10 mouse cellular contexts compared by ENCODE assay signal in the genomic region with DNA sequence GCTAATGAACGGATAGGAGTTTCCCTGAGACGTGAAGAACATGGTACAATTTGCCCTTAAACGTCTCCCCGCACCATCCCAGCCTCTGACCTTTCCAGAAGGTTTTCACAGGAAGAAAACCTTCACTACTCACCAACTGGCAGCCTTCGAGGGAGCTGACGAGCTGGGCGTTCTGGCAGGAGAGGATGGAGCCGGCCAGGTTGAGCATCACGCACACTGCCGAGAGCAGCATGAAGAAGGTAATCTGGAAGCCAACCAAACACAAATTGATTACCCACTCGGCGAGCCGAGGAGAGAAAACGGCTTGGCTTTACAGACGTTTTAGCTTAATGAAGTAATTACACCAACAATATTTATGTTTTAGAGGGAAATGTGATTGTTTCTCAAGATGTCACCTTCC. TPM values are rescaled to one million over a fixed set of nuclear protein-coding genes. Genes with fewer than 3 reads are reported as not detected.
DNase-seq lines count a peak whose midpoint lies in the region; ATAC-seq and TF ChIP-seq lines count a peak whose summit lies in the region.
"Had no signal": no experiment of that assay in that cellular context is flagged by ENCODE, and none has a peak within 500 bp of the region (broad histone marks: within the 10 kb centered on the region; RNA-seq: fewer than 3 reads in every experiment).

No protein-coding gene starts in this region.

- H3K4me3 ChIP-seq in gastrocnemius, adult 2 months = peak overlapping the region; percentile 67
- peak overlapping the region; percentile 52 for H3K4me3 ChIP-seq in cerebellum, adult 2 months (replicated peaks; ENCODE audit: insufficient read depth, low read depth, low read length)
- no peak overlapping the region for H3K4me3 ChIP-seq in hindbrain, embryonic 14.5 days (replicated peaks; ENCODE audit: low read length)
- H3K4me3 ChIP-seq: lung, embryonic 15.5 days had no signal

- TF ChIP-seq CTCF in gastrocnemius, adult 2 months (IDR thresholded peaks at IDR 0.05) = no peak
- TF ChIP-seq CTCF in cerebellum, adult 2 months (IDR thresholded peaks at IDR 0.05; ENCODE audit: borderline replicate concordance, insufficient read depth, low read depth, low read length) = no peak

- TF ChIP-seq POLR2A in cerebellum, adult 2 months (IDR thresholded peaks at IDR 0.05; ENCODE audit: borderline replicate concordance, insufficient read depth, low read length) = no peak

- ATAC-seq in hindbrain, embryonic 14.5 days (ENCODE audit: low FRiP score) = no peak

- H3K27ac ChIP-seq in gastrocnemius, adult 2 months = peak overlapping the region; percentile 35
- H3K27ac ChIP-seq in cerebellum, adult 2 months (ENCODE audit: insufficient read depth, low read length) = no peak overlapping the region
- H3K27ac ChIP-seq in hindbrain, embryonic 14.5 days = peak overlapping the region; percentile 53; the same call in 1 of the 2 replicates
- H3K27ac ChIP-seq: lung, embryonic 15.5 days had no signal

- no peaks in the 10 kb centered on the region for H3K36me3 ChIP-seq in hindbrain, embryonic 14.5 days (replicated peaks; ENCODE audit: control insufficient read depth, insufficient read depth)
- H3K36me3 ChIP-seq: lung, embryonic 15.5 days had no signal

- peaks cover 3% of the 10 kb centered on the region for H3K4me1 ChIP-seq in cerebellum, adult 2 months (ENCODE audit: control insufficient read depth, insufficient read depth, low read length)
- peaks cover 7% of the 10 kb centered on the region; the same call in 1 of the 2 replicates for H3K4me1 ChIP-seq in hindbrain, embryonic 14.5 days (replicated peaks; ENCODE audit: control insufficient read depth, insufficient read depth, low read length)
- H3K4me1 ChIP-seq: lung, embryonic 15.5 days had no signal

- no peak overlapping the region for H3K9ac ChIP-seq in hindbrain, embryonic 14.5 days
- H3K9ac ChIP-seq: lung, embryonic 15.5 days had no signal

- no peak for DNase-seq in gastrocnemius, adult 2 months
- no peak for DNase-seq in gastrocnemius, postnatal 4 days (ENCODE audit: low spot score in 2 of 2)
- DNase-seq in A20 (ENCODE audit: low read depth, low spot score) = peak; percentile 54
- peak; percentile 54 to 58 for DNase-seq in cerebellum, adult 2 months
- no peak for DNase-seq in hindbrain, embryonic 14.5 days (ENCODE audit: low spot score)
- DNase-seq in right cerebral cortex, postnatal 14 days = no peak
- no peak for DNase-seq in kidney, postnatal 4 days
- DNase-seq in right cerebral cortex, adult 18-20 months = no peak
- DNase-seq: kidney, adult 2 months had no signal

- WGBS in cerebellum, adult 2 months = 7% methylated on average over 15 of the region's 15 CpGs
- WGBS in hindbrain, embryonic 14.5 days = 53% methylated on average over 15 of the region's 15 CpGs

- intact Hi-C loops in gastrocnemius, adult 2 months (cut with DNase I) = no loop called here

- H3K9me3 ChIP-seq in hindbrain, embryonic 14.5 days (ENCODE audit: control insufficient read depth, low read length) = no peaks in the 10 kb centered on the region
- H3K9me3 ChIP-seq: lung, embryonic 15.5 days had no signal

- no peaks in the 10 kb centered on the region for H3K27me3 ChIP-seq in cerebellum, adult 2 months (ENCODE audit: control insufficient read depth, insufficient read depth, low read length)
- H3K27me3 ChIP-seq in hindbrain, embryonic 14.5 days (ENCODE audit: control insufficient read depth, insufficient read depth, low read length) = no peaks in the 10 kb centered on the region
- H3K27me3 ChIP-seq: lung, embryonic 15.5 days had no signal

- H3K4me2 ChIP-seq in hindbrain, embryonic 14.5 days (replicated peaks) = peak overlapping the region; percentile 23
- H3K4me2 ChIP-seq: lung, embryonic 15.5 days had no signal

RNA-seq across cellular contexts. Expression of a gene that starts 16.8 kb away (rescaled TPM):
- 1 to 10 TPM; 2.2 to 2.7 TPM for total RNA-seq in gastrocnemius, adult 2 months (2021)
- total RNA-seq in gastrocnemius, postnatal 4 days (2021) = 1 to 10 TPM; 5.5 to 5.8 TPM
- 6.6 and 6.8 TPM in 2 replicates for polyA plus RNA-seq in cerebellum, adult 2 months (2012; rRNA removed)
- 11.7 and 12.2 TPM in 2 replicates for polyA plus RNA-seq in hindbrain, embryonic 14.5 days (2014; fragmentation: Nextera tagmentation; extraction: Ambion mirVana)

Comparison
In these comparisons a context has a peak if more than half of its experiments do, and no peak if none do; other contexts are left out.
1. DNase-seq: peak in A20 (single experiment) and cerebellum, adult 2 months (2 of 2); none in gastrocnemius, adult 2 months (single experiment), gastrocnemius, postnatal 4 days (0 of 2), hindbrain, embryonic 14.5 days (single experiment), right cerebral cortex, postnatal 14 days (single experiment), kidney, postnatal 4 days (0 of 2) and right cerebral cortex, adult 18-20 months (single experiment).